Mouse (Mus musculus) pancreas, adult 10 weeks (tissue): ENCODE data around the gene P2rx6. TPM values are rescaled to one million over a fixed set of nuclear protein-coding genes. Genes with fewer than 3 reads are reported as not detected.

Source experiments
- polyA plus RNA-seq: library from polyadenylated mRNA; stranded (reverse); fragments of 350-450 nt; fragmentation: Illumina TruSeq; extraction: RNeasy Lipid Tissue Mini Kit (QIAGEN cat#74804); gene quantifications from one replicate; pipeline ENCODE4 v1.2.3, GENCODE M21; 2015; ENCODE audit warnings: low read depth, low replicate concordance; ENCODE audit not compliant: insufficient read depth

Gene P2rx6
- polyA plus RNA-seq: 1.2 TPM

DNA sequence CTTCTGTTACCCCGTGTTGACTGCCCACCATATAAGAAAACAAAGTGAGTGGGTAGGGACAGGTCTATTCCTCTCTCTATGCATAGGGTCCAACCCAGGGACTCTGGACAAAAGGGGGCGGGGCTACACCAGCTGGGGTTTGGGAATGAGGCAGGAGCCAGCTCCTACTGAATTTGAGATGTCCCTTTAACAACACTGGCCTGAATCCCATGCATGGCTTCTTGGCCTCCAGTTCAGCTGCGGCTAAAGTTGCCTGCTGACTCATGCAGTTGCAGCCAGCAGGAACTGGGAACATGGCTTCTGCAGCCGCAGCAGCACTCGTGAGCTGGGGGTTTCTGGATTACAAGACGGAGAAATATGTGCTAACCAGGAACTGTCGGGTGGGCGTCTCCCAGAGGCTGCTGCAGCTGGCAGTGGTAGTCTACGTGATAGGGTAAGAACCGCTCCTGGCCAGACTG, at the start of gene P2rx6:
P2rx6 (plus strand) TSS at position 135 of the 458 bp plus-strand sequence.

DNA sequence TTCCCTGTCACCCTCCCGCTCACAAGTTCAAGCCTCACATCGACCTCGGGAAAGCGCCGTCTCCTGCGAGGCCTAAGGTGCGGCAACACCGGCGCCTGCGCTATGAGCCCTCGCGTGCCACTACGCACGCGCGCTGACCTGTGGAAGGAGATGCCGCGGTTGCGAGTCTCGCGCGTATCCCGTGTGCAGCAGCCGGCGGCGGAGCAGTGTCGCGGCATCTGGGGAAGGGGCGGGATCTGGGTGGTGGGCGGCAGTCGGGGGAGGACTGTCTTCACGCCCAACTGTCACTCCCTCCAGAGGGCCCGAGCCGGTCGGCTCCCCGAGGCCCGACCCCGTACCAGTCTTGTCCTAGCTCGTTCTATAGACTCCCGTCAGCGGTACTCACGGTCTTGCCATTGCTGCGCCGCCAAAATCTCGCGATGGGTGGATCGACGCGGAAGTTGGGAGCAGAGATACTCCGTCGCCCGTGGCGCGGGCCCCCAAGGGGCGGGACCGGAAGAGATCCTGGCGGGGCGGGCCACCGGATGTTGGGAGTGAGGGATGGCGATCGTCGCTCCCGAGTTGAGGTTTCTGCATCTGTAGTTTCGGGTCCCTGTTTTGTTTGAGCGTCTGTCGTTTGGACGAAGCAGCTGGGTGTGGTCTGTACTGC, 30.9 kb upstream of the P2rx6 start, which contains the start of gene Thap7:
Thap7 (minus strand) TSS at position 497 of the 649 bp plus-strand sequence.

DNA sequence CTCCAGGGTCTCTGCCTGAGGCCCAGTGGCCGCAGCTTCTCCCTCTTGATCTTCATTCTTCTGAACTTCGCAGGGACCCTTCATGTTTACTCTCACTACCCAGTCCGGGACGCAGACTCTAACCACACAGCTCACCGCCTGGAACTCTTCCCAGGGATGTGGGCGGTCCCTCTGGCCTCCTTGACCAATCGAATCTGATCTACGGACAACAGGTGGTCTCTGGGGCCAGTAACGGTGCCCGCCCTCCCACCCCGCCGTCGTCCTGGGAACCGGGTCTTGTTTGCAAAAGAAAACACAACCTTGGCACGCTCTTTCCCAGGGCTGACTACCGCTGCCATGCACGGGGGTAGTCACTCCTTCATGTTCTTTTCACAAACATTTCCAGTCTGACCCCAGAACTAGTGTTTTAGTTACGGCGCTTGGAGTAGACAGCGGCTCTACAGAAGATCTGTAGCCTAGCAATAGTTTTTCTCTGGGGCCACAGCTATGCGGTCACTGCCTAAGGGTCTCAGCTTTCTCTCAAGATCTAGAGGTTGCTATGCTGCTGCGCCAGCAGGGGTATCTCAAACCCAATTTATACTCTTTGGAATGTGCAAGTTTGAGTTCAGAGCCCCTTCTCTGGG, 446 bp upstream of the P2rx6 start, which contains the start of gene Lrrc74b:
Lrrc74b (minus strand) TSS at position 120 of the 623 bp plus-strand sequence.

DNA sequence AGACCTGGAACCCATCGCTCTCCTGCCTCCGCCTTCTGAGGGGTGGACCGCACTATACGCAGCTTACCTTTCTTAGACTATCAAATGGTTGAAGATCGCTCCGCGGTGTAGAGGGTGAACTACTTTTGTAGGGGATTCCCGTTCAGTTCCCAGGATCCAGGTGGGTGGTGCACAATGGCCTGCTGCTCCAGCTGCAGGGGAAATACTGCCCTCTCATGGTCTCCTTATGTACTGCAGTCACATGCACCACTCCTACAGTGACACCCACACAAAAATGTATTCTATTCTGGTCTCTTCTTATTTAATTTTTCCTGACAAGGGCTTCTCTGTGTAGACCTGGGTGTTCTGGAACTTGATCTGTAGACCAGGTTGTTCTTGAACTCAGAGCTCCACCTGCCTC, 21.4 kb downstream of the P2rx6 start, which contains the start of gene Slc7a4:
Slc7a4 (minus strand) TSS at position 151 of the 400 bp plus-strand sequence.

DNA sequence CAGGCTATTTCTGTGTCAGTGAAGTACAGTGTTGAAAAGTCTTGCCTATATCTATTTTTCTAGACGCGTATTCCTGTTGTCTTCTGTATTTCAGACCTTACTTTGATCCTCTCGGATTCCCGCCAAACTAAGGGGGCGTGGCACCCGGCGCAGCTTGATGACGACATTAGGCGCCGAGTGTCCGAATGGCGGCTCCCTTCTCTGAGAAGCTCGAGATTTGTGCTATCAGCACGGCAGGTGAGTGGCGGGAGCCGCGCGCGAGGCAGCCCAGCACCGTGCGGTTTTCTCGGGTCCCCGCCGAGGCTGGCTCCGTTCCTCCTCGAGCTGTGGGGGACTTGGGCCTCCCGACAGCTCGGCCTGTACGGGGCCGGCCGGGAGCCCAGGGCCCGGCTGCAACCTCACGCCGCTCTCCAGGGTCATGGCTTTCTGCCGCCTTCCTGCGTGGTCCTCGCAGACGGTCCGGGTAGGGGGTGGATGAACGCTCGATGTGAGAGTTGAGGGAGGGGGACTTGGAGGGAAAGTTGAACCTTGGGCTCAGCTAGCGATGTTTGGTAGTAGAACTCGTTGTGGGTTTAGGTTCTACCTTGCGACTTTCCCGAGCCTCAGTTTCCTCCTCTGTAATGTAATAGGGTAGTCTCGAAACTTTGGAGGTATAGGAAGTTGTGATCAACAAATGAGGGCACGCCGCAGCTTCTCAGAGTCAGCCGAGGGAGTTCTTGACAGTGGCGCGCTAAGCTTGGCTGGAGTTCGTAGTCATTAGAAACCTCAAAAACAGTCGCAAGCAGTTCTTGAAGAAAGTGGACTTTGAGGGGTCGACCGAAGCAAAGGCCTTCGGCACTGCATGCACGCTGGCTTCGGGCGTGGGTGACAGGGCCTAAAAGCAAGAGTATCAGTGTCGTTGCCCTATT, 57.8 kb downstream of the P2rx6 start, which contains the start of gene Smpd4:
Smpd4 (plus strand) TSS at position 157 of the 908 bp plus-strand sequence.

Other genes with a start within 250 kb of the P2rx6 start
- gene Serpind1, start 230.5 kb upstream of the P2rx6 start, polyA plus RNA-seq: 0.74 TPM
- 4.2 TPM for gene Snap29, start 155.9 kb upstream of the P2rx6 start, polyA plus RNA-seq
- gene Pi4ka, start 155.6 kb upstream of the P2rx6 start, polyA plus RNA-seq: 22.8 TPM
- 4.9 TPM for gene Crkl, start 109.9 kb upstream of the P2rx6 start, polyA plus RNA-seq
- 5.8 TPM for gene Aifm3, start 72.3 kb upstream of the P2rx6 start, polyA plus RNA-seq
- 80.6 TPM for gene Lztr1, start 53.2 kb upstream of the P2rx6 start, polyA plus RNA-seq
- 11.2 TPM for gene Thap7, start 30.7 kb upstream of the P2rx6 start, polyA plus RNA-seq
- not detected for gene Lrrc74b, start 638 bp upstream of the P2rx6 start, polyA plus RNA-seq
- gene Slc7a4, start 21.3 kb downstream of the P2rx6 start, polyA plus RNA-seq: 13.4 TPM
- 5.9 TPM for gene Smpd4, start 57.5 kb downstream of the P2rx6 start, polyA plus RNA-seq
- gene Ccdc74a, start 84.6 kb downstream of the P2rx6 start, polyA plus RNA-seq: not detected
- 16.9 TPM for gene Med15, start 171.0 kb downstream of the P2rx6 start, polyA plus RNA-seq
- gene Klhl22, start 197.7 kb downstream of the P2rx6 start, polyA plus RNA-seq: 11.5 TPM
- 5.3 TPM for gene Scarf2, start 235.4 kb downstream of the P2rx6 start, polyA plus RNA-seq